Mouse (Mus musculus): ENCODE results near the gene Hoxa2. TPM values are rescaled to one million over a fixed set of nuclear protein-coding genes. Genes with fewer than 3 reads are reported as not detected.

The Hoxa2 gene
- polyA plus RNA-seq, 1 experiment from 2014 or later: 0.10 TPM

DNA sequence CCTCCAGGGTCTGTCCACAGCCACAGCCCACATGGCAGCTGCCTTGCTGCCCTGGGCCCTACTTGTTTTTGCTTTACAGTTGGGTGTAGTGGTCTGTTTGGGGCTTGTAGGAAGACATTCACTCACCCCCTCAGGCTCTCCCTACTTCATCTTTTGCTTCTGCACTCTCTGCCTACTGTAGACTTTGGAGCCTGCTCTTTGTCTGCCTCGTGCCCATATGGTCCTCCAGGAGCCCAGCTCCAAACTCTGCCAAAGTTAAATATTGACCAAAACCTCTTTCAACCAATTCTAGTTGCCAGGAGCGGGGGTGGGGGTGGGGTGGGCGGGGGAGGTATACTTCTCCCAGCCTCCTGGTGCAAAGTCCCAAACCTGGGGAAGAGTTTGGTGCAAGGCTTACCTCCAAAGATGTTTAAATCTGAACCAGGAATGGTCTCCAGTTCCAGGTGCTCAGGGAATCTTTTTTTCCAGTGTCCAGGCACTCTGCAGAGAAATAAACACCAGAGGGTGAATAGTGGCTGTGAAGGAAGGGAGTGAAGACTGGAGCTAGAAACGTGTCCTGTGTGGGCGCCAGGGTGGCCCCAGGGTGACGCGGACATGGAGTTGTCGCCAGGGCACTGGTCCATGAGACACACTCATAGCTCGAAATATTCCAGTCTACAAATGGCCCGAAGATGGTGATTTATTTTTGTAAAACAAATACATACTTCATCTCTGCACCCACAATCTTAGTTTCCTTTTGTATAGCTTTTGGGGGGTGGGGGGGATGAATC is 18.9 kb upstream of the Hoxa2 start:
- no peak for ATAC-seq
- 10% methylated on average over 10 of the region's 10 CpGs for WGBS
- Histone ChIP-seq H3K4me1 (ENCODE audit: control insufficient read depth, insufficient read depth, low read length) (no peaks in the 10 kb centered on the region), H3K27ac (ENCODE audit: low read length) (no peak overlapping the region), H3K27me3 (ENCODE audit: control insufficient read depth, insufficient read depth, low read depth, low read length) (peaks cover 100% of the 10 kb centered on the region), H3K4me2 (ENCODE audit: low read length) (no peak overlapping the region), H3K9ac (ENCODE audit: low read depth, low read length) (no peak overlapping the region), H3K9me3 (replicated peaks; ENCODE audit: control insufficient read depth, low read length, poor library complexity, severe bottlenecking) (no peaks in the 10 kb centered on the region), H3K4me3 (ENCODE audit: low read depth, low read length) (no peak overlapping the region), H3K36me3 (ENCODE audit: control insufficient read depth, insufficient read depth, low read length) (no peaks in the 10 kb centered on the region)

DNA sequence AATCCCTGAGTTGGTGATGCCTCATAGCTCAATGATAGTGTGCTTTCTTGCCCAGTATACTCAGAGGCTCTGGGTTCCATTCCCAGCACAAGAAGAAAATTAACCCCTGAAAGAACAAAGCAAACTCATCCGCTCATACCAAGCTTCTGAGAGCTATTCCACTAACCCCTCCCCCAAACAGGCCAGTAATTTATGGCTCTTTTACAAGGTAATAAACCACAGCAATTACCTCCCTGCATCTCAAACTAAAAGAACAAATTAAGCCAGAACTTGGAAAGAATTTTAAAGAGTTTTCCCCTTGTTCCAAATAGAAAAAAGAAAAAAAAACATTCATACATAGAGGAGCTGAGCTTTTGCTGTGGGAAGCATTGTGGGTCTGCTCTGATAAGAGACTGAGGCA is 18.2 kb upstream of the Hoxa2 start:
- WGBS: 0% methylated on average over 1 of the region's 1 CpGs
- H3K4me3 ChIP-seq (ENCODE audit: low read depth, low read length): no peak overlapping the region
- peaks cover 99% of the 10 kb centered on the region for H3K27me3 ChIP-seq (ENCODE audit: control insufficient read depth, insufficient read depth, low read depth, low read length)
- H3K36me3 ChIP-seq (ENCODE audit: control insufficient read depth, insufficient read depth, low read length): no peaks in the 10 kb centered on the region
- H3K27ac ChIP-seq (ENCODE audit: low read length): no peak overlapping the region
- ATAC-seq: no peak
- no peak overlapping the region for H3K9ac ChIP-seq (ENCODE audit: low read depth, low read length)
- H3K4me2 ChIP-seq (ENCODE audit: low read length): no peak overlapping the region
- no peaks in the 10 kb centered on the region for H3K4me1 ChIP-seq (ENCODE audit: control insufficient read depth, insufficient read depth, low read length)
- no peaks in the 10 kb centered on the region for H3K9me3 ChIP-seq (replicated peaks; ENCODE audit: control insufficient read depth, low read length, poor library complexity, severe bottlenecking)

DNA sequence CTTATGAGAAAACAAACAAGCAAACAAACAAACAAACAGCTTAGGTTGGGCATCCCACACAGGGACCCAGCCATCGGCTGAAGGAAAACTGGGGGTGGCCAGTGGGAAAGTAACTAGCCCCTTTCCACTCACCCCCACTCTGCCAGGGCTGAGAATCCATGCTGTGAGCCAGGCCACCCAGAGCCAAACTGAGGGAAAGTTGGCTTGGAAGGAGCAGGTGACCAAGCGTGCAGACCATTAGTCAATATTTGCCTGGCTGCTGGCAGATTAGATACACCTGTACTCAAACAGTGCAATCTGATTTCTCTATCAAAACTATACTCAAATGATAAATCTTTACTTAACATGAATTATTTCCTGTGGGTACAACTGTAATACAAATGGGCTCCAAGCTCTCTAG is 17.4 kb upstream of the Hoxa2 start:
- no peak overlapping the region for H3K27ac ChIP-seq (ENCODE audit: low read length)

DNA sequence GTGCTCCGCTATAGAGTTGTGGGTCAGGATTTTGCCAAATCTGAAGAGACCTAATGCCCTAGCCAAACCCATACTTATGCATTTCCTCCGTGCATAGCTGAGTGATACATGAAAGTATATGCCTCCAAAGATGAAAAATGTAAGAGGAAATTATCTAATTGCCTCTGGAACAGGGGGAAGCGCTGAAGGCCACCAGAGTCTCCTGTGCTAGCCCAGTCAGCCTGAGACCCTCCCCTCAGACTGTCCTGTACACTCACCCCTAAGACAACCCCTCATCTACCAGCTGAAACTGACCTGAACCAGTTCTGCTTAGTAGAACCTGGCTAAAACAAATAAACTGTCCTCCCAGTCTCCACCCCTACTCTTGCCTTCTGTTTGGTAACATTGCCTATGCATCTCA is 16.1 kb upstream of the Hoxa2 start:
- Histone ChIP-seq H3K36me3 (ENCODE audit: control insufficient read depth, insufficient read depth, low read length) (no peaks in the 10 kb centered on the region), H3K4me2 (ENCODE audit: low read length) (no peak overlapping the region), H3K4me1 (ENCODE audit: control insufficient read depth, insufficient read depth, low read length) (no peaks in the 10 kb centered on the region; the same call in 1 of the 2 replicates), H3K27me3 (ENCODE audit: control insufficient read depth, insufficient read depth, low read depth, low read length) (peaks cover 92% of the 10 kb centered on the region), H3K9ac (ENCODE audit: low read depth, low read length) (no peak overlapping the region), H3K27ac (ENCODE audit: low read length) (no peak overlapping the region), H3K4me3 (ENCODE audit: low read depth, low read length) (no peak overlapping the region), H3K9me3 (replicated peaks; ENCODE audit: control insufficient read depth, low read length, poor library complexity, severe bottlenecking) (no peaks in the 10 kb centered on the region)
- no peak for ATAC-seq
- WGBS: 7% methylated on average over 3 of the region's 3 CpGs

More for the DNA sequence above, 17.4 kb upstream of the Hoxa2 start:
- H3K4me3 ChIP-seq (ENCODE audit: low read depth, low read length): no peak overlapping the region
- H3K9me3 ChIP-seq (replicated peaks; ENCODE audit: control insufficient read depth, low read length, poor library complexity, severe bottlenecking): no peaks in the 10 kb centered on the region
- H3K4me2 ChIP-seq (ENCODE audit: low read length): no peak overlapping the region
- no peaks in the 10 kb centered on the region for H3K4me1 ChIP-seq (ENCODE audit: control insufficient read depth, insufficient read depth, low read length)
- WGBS: 19% methylated on average over 2 of the region's 2 CpGs
- H3K36me3 ChIP-seq (ENCODE audit: control insufficient read depth, insufficient read depth, low read length): no peaks in the 10 kb centered on the region
- no peak overlapping the region for H3K9ac ChIP-seq (ENCODE audit: low read depth, low read length)
- peaks cover 94% of the 10 kb centered on the region for H3K27me3 ChIP-seq (ENCODE audit: control insufficient read depth, insufficient read depth, low read depth, low read length)
- ATAC-seq: no peak

DNA sequence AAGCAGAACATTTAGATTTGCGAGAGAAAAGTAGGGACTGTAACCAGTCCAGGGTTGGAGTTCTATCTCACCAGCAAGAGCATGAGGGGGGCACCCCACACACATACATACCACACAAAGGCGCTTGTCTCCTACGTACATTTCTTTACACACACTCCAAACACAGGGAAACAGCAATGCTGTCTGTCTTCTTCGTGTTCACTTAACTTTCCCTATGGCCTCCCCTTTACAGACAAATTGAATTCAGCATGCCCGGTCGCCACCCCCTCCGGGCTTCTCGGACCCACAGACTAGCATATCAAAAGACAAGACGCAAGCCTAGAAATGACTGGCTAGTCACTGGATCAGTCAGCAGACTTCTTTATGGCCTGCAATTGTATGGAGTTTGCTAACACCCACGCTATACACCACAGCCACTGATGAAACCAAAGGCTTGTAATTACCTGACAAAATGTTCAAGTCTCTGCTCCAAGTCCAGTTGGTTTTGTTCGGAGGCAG is 15.6 kb upstream of the Hoxa2 start:
- H3K4me1 ChIP-seq (ENCODE audit: control insufficient read depth, insufficient read depth, low read length): peaks cover 2% of the 10 kb centered on the region; the same call in 1 of the 2 replicates
- H3K27ac ChIP-seq (ENCODE audit: low read length): no peak overlapping the region
- peaks cover 88% of the 10 kb centered on the region for H3K27me3 ChIP-seq (ENCODE audit: control insufficient read depth, insufficient read depth, low read depth, low read length)
- H3K9me3 ChIP-seq (replicated peaks; ENCODE audit: control insufficient read depth, low read length, poor library complexity, severe bottlenecking): no peaks in the 10 kb centered on the region
- ATAC-seq: no peak
- WGBS: 3% methylated on average over 11 of the region's 11 CpGs
- H3K36me3 ChIP-seq (ENCODE audit: control insufficient read depth, insufficient read depth, low read length): no peaks in the 10 kb centered on the region
- no peak overlapping the region for H3K4me2 ChIP-seq (ENCODE audit: low read length)
- H3K4me3 ChIP-seq (ENCODE audit: low read depth, low read length): no peak overlapping the region
- no peak overlapping the region for H3K9ac ChIP-seq (ENCODE audit: low read depth, low read length)

DNA sequence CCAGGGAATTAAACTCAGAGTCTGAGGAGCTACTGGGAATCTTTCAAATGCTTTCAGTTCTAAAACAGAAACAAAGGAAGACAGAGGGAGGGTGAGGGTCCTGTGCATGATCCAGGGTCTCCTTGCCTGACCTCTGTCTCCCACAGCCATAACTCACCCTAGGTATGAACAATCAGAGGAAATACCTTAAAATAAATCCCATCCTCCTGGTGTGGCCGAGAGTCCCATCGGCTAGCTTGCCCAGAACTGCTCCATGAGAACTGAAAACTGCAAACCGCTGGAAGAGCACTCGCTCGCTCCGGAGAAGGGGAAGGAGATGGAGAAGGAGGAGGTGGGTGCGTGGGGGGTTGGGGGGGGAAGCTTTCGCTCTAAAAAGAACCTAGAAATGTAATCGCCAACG is 15.1 kb upstream of the Hoxa2 start:
- Histone ChIP-seq H3K4me3 (ENCODE audit: low read depth, low read length) (no peak overlapping the region), H3K4me1 (ENCODE audit: control insufficient read depth, insufficient read depth, low read length) (peaks cover 2% of the 10 kb centered on the region; the same call in 1 of the 2 replicates), H3K4me2 (ENCODE audit: low read length) (no peak overlapping the region), H3K27me3 (ENCODE audit: control insufficient read depth, insufficient read depth, low read depth, low read length) (peaks cover 87% of the 10 kb centered on the region), H3K9me3 (replicated peaks; ENCODE audit: control insufficient read depth, low read length, poor library complexity, severe bottlenecking) (no peaks in the 10 kb centered on the region), H3K27ac (ENCODE audit: low read length) (no peak overlapping the region), H3K36me3 (ENCODE audit: control insufficient read depth, insufficient read depth, low read length) (no peaks in the 10 kb centered on the region), H3K9ac (ENCODE audit: low read depth, low read length) (no peak overlapping the region)
- no peak for ATAC-seq
- WGBS: 0% methylated on average over 10 of the region's 10 CpGs

DNA sequence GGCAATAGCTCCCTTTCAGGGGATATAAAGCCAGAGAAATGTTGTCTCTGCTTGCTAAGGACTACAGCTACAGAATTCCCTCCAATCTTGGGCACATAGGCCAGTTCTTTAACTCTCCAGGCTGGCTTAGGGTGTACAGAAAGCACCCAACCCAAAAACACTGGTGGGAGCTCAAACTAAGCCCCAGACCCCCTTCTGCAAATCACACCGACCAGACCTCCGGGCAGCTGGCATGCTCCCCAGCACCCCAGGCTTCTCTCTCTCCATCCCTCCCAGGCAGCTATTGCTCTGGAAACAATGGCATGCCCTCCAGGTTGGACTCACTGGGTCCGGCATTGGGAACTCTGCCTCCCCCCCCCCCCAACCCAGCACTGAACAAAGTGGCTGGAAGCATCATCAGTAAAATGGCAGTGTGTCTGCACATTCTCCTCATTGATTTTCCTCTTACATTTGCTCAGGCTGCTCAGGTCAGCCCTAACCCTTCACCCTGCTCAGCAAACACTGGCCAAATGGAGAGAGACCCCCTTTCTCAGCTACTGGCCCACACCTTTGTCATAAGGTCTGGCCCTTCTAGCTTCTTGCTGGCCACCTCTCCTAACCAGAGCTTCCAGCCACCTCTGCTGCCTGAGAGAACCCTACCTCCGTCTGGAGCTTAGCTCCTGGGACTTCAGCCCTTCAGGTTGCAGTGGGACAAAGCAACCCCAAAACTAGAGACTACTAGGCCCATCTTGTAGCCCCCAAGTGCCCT is 14.5 kb upstream of the Hoxa2 start:
- 6% methylated on average over 4 of the region's 4 CpGs for WGBS
- no peaks in the 10 kb centered on the region for H3K9me3 ChIP-seq (replicated peaks; ENCODE audit: control insufficient read depth, low read length, poor library complexity, severe bottlenecking)
- H3K4me1 ChIP-seq (ENCODE audit: control insufficient read depth, insufficient read depth, low read length): peaks cover 2% of the 10 kb centered on the region; the same call in 1 of the 2 replicates
- no peaks in the 10 kb centered on the region for H3K36me3 ChIP-seq (ENCODE audit: control insufficient read depth, insufficient read depth, low read length)
- ATAC-seq: no peak
- H3K4me2 ChIP-seq (ENCODE audit: low read length): no peak overlapping the region
- no peak overlapping the region for H3K27ac ChIP-seq (ENCODE audit: low read length)
- no peak overlapping the region for H3K4me3 ChIP-seq (ENCODE audit: low read depth, low read length)
- H3K9ac ChIP-seq (ENCODE audit: low read depth, low read length): no peak overlapping the region
- H3K27me3 ChIP-seq (ENCODE audit: control insufficient read depth, insufficient read depth, low read depth, low read length): peaks cover 83% of the 10 kb centered on the region

DNA sequence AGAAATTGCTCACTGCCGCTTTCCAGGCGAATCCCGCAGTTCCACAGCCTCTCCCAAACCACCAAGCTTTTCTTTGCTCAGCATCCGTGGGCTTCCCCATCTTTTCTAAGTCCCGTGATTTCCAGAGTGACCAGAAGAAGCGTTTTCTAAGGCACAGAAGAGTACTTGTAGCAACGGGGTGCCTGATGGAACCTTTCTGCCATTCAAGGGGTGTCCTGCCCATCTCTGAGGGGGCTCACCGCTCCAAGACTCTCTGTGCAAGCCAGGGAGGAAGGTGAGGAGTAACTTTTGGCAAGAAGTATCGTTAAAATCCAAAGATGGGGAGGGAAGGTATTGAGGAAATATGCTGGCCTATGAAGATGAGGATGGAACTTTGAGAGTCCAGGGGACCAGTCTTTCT is 13.2 kb upstream of the Hoxa2 start:
- no peak overlapping the region for H3K4me3 ChIP-seq (ENCODE audit: low read depth, low read length)
- H3K4me1 ChIP-seq (ENCODE audit: control insufficient read depth, insufficient read depth, low read length): peaks cover 2% of the 10 kb centered on the region; the same call in 1 of the 2 replicates
- under 1% methylated on average over 9 of the region's 9 CpGs for WGBS
- no peaks in the 10 kb centered on the region for H3K9me3 ChIP-seq (replicated peaks; ENCODE audit: control insufficient read depth, low read length, poor library complexity, severe bottlenecking)
- H3K27ac ChIP-seq (ENCODE audit: low read length): no peak overlapping the region
- H3K36me3 ChIP-seq (ENCODE audit: control insufficient read depth, insufficient read depth, low read length): no peaks in the 10 kb centered on the region
- no peak for ATAC-seq
- H3K27me3 ChIP-seq (ENCODE audit: control insufficient read depth, insufficient read depth, low read depth, low read length): peaks cover 82% of the 10 kb centered on the region
- H3K9ac ChIP-seq (ENCODE audit: low read depth, low read length): no peak overlapping the region
- H3K4me2 ChIP-seq (ENCODE audit: low read length): no peak overlapping the region
